In the genomic region with DNA sequence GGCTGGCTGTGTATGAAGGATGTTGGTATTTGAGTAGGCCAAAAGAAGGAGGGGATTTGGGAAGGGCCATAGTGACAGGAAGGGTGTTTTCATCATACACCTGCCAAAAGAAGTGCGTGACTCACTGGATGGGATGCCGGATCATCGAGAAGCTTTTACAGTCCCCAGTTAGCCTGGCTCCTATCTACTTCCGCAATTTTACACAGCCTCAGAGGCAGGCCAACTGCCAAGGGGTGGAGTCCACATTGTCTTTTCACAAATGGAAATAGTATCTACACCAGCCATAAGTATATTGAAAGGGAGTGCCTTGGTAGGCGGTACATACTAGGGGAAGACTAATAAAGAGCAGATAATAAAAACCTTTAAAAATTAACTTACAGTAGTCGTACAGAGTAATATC, we compare ENCODE assay signal across 17 mouse cellular contexts.
DNase-seq lines count a peak whose midpoint lies in the region; ATAC-seq and TF ChIP-seq lines count a peak whose summit lies in the region.
"Had no signal": no experiment of that assay in that cellular context is flagged by ENCODE, and none has a peak within 500 bp of the region (broad histone marks: within the 10 kb centered on the region; RNA-seq: fewer than 3 reads in every experiment).

No protein-coding gene starts in this region.

- TF ChIP-seq RAD21 in CH12.LX (IDR thresholded peaks at IDR 0.05; ENCODE audit: low read depth, low read length) = no peak

- no peak overlapping the region for H3K4me3 ChIP-seq in CH12.LX (replicated peaks in 1 of 3; ENCODE audit: low read depth in 2 of 3, low read length in 2 of 3, poor library complexity in 1 of 3)
- H3K4me3 ChIP-seq in layer of hippocampus, adult 2 months = no peak overlapping the region
- H3K4me3 ChIP-seq: embryonic facial prominence, embryonic 15.5 days; hindbrain, embryonic 15.5 days; limb, embryonic 12.5 days; lung, embryonic 15.5 days; midbrain, embryonic 15.5 days had no signal

- H3K9ac ChIP-seq in CH12.LX (ENCODE audit: insufficient read depth, low read depth) = no peak overlapping the region
- H3K9ac ChIP-seq: embryonic facial prominence, embryonic 15.5 days; hindbrain, embryonic 15.5 days; limb, embryonic 12.5 days; lung, embryonic 15.5 days; midbrain, embryonic 15.5 days had no signal

- in situ Hi-C loops in CH12.LX (cut with MboI; ENCODE audit: low pct_ligation_motif_present, low pct_unique_long_range_greater_than_20kb, low sequenced_read_pairs) = no loop called here

- intact Hi-C loops in heart, postnatal 25 days (cut with DNase I) = loop anchor here (10.0 kb wide), 1 partner anchor 189 kb away; the partner anchor contains the start of gene Mid1ip1
- intact Hi-C loops in left cerebral cortex, postnatal 25 days (cut with DNase I) = no loop called here

- no peaks in the 10 kb centered on the region for H3K4me1 ChIP-seq in CH12.LX (ENCODE audit: control insufficient read depth in 1 of 2, insufficient read depth in 2 of 2)
- H3K4me1 ChIP-seq: embryonic facial prominence, embryonic 15.5 days; hindbrain, embryonic 15.5 days; lung, embryonic 15.5 days; midbrain, embryonic 15.5 days had no signal

- peak; percentile 69 for ATAC-seq in megakaryocyte, adult 5-6 weeks (ENCODE audit: poor library complexity, severe bottlenecking)
- ATAC-seq: forebrain, embryonic 16.5 days; midbrain, embryonic 15.5 days had no signal

- H3K36me3 ChIP-seq in CH12.LX (replicated peaks in 1 of 2; ENCODE audit: control insufficient read depth in 1 of 2, insufficient read depth in 1 of 2, low read length in 1 of 2) = no peaks in the 10 kb centered on the region
- H3K36me3 ChIP-seq: embryonic facial prominence, embryonic 15.5 days; hindbrain, embryonic 15.5 days; limb, embryonic 12.5 days; lung, embryonic 15.5 days; midbrain, embryonic 15.5 days had no signal

- no peak for TF ChIP-seq POLR2A in CH12.LX (IDR thresholded peaks at IDR 0.05; ENCODE audit: low read depth, low read length)

- no peak for TF ChIP-seq CTCF in CH12.LX (conservative IDR thresholded peaks at IDR 0.05 in 1 of 2, IDR thresholded peaks at IDR 0.05 in 1 of 2; ENCODE audit: low read depth in 2 of 2, low read length in 2 of 2)
- TF ChIP-seq CTCF in layer of hippocampus, adult 2 months (conservative IDR thresholded peaks at IDR 0.05) = no peak

- no peak for TF ChIP-seq EP300 in CH12.LX (IDR thresholded peaks at IDR 0.05; ENCODE audit: low read length)

- no peaks in the 10 kb centered on the region for H3K9me3 ChIP-seq in CH12.LX (replicated peaks; ENCODE audit: low read length)
- H3K9me3 ChIP-seq: embryonic facial prominence, embryonic 15.5 days; hindbrain, embryonic 15.5 days; limb, embryonic 12.5 days; lung, embryonic 15.5 days; midbrain, embryonic 15.5 days had no signal

- H3K79me2 ChIP-seq in CH12.LX (replicated peaks; ENCODE audit: control insufficient read depth, extremely low read depth, insufficient read depth, poor library complexity, severe bottlenecking) = no peaks in the 10 kb centered on the region

- dilution Hi-C loops in CH12.LX (cut with MboI; ENCODE audit: extremely low pct_ligation_motif_present, extremely low pct_unique_long_range_greater_than_20kb, low sequenced_read_pairs) = no loop called here

- H3K27me3 ChIP-seq in CH12.LX (replicated peaks) = no peaks in the 10 kb centered on the region
- H3K27me3 ChIP-seq: embryonic facial prominence, embryonic 15.5 days; hindbrain, embryonic 15.5 days; lung, embryonic 15.5 days; midbrain, embryonic 15.5 days had no signal

- DNase-seq in gastrocnemius, adult 18-20 months (ENCODE audit: low spot score) = peak; percentile 3
- DNase-seq in gastrocnemius, postnatal 25 days = no peak
- peak; percentile 6 for DNase-seq in CH12.LX (ENCODE audit: extremely low read depth)
- peak; percentile 3 for DNase-seq in heart, postnatal 25 days (ENCODE audit: low spot score)
- no peak for DNase-seq in layer of hippocampus, adult 2 months (ENCODE audit: low spot score in 2 of 2)
- no peak for DNase-seq in layer of hippocampus, postnatal 14 days (ENCODE audit: low spot score in 2 of 2)
- DNase-seq in left cerebral cortex, postnatal 25 days (ENCODE audit: low spot score in 2 of 2) = no peak
- DNase-seq: kidney, adult 9 months; layer of hippocampus, adult 9-11 months; thymus, postnatal 25 days had no signal

- H3K27ac ChIP-seq in CH12.LX (ENCODE audit: insufficient read depth, low read depth) = no peak overlapping the region
- no peak overlapping the region for H3K27ac ChIP-seq in layer of hippocampus, adult 2 months
- H3K27ac ChIP-seq: embryonic facial prominence, embryonic 15.5 days; hindbrain, embryonic 15.5 days; limb, embryonic 12.5 days; lung, embryonic 15.5 days; midbrain, embryonic 15.5 days had no signal

- no peak overlapping the region for H3K4me2 ChIP-seq in CH12.LX (ENCODE audit: insufficient read depth, low read depth, poor library complexity, severe bottlenecking)
- H3K4me2 ChIP-seq: embryonic facial prominence, embryonic 15.5 days; hindbrain, embryonic 15.5 days; limb, embryonic 12.5 days; lung, embryonic 15.5 days; midbrain, embryonic 15.5 days had no signal

TF ChIP-seq in CH12.LX, 34 proteins besides CTCF, POLR2A, EP300 and RAD21:
- no peak for TF ChIP-seq NRF1 (IDR thresholded peaks at IDR 0.05; ENCODE audit: low read depth, low read length)
- no peak for TF ChIP-seq ELF1 (IDR thresholded peaks at IDR 0.05; ENCODE audit: low read depth, low read length)
- no peak for TF ChIP-seq MXI1 (IDR thresholded peaks at IDR 0.05; ENCODE audit: low read depth, low read length)
- no peak for TF ChIP-seq CHD1 (IDR thresholded peaks at IDR 0.05; ENCODE audit: low read depth, low read length)
- no peak for TF ChIP-seq E2F4 (IDR thresholded peaks at IDR 0.05; ENCODE audit: insufficient replicate concordance, low read depth, low read length)
- no peak for TF ChIP-seq USF2 (conservative IDR thresholded peaks at IDR 0.05; ENCODE audit: low read depth, low read length)
- no peak for TF ChIP-seq MAX (IDR thresholded peaks at IDR 0.05; ENCODE audit: low read length)
- TF ChIP-seq KAT2A (IDR thresholded peaks at IDR 0.05; ENCODE audit: insufficient replicate concordance, low read length) = no peak
- no peak for TF ChIP-seq ETS1 (conservative IDR thresholded peaks at IDR 0.05; ENCODE audit: low read depth, low read length)
- no peak for TF ChIP-seq RCOR1 (conservative IDR thresholded peaks at IDR 0.05; ENCODE audit: low read depth, low read length)
- no peak for TF ChIP-seq SIN3A (IDR thresholded peaks at IDR 0.05; ENCODE audit: low read length)
- TF ChIP-seq MYC (IDR thresholded peaks at IDR 0.05; ENCODE audit: low read depth, low read length) = no peak

Comparison
In these comparisons a context has a peak if more than half of its experiments do, and no peak if none do; other contexts are left out.
1. DNase-seq: peak in gastrocnemius, adult 18-20 months (single experiment), CH12.LX (single experiment) and heart, postnatal 25 days (single experiment); none in gastrocnemius, postnatal 25 days (single experiment), layer of hippocampus, adult 2 months (0 of 2), layer of hippocampus, postnatal 14 days (0 of 2) and left cerebral cortex, postnatal 25 days (0 of 2).